Mouse (Mus musculus) CH12F3 (cell line): ENCODE data around the gene Ugt1a10.
"Not testable (repeated sequence)": the region's sequence is repeated elsewhere in the genome, so short reads cannot be mapped to it uniquely, and the experiment has no call there.

Source experiments
- in situ Hi-C: fragments of 300-500 bp; cut with MboI; formaldehyde crosslinking; loops from 2 replicates; pipeline ENCODE4 v1.14.3; 2020; ENCODE audit warnings: low sequenced_read_pairs

Ugt1a10 gene

DNA sequence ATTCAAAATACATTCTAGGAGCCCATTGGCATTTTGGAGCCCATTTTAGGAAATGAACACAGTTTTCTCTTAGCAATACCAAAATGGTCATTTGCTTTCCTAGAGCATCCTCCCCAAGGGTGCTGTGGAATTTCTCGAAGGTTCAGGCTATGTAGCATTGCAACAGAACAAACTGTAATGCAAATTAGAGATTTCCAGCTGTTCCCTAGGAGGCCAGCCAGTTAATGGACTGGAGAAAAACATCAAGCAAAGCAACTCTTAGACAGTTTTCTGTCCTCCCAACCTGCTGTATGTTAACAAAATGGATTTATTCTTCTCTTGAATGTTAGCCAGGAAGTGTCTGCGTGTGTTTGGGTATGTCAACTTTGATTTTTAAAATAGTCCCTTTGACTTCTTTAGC lies 81.5 kb downstream of the Ugt1a10 start:
- in situ Hi-C loops = loop anchor here (25.0 kb wide), 1 partner anchor 151 kb away; the partner anchor contains the start of genes Hjurp and Trpm8

DNA sequence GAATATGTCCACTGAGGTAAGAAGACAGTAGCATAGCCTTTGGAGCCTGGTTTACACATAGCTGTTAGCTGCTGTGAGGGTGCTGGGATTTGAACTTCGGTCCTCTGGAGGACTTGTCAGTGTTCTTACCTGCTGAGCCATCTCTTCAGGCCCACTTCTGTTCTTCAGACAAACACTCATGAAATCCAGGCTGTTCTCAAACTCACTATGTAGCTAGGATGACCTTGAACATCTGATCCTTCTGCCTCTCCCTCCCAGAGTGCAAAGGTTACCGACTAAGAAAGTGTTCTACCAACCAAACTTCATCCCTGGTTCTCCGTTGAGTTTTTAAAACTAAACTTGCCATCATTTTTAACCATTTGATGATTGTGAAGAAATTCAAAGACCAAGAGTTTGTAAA lies 82.1 kb downstream of the Ugt1a10 start:
- in situ Hi-C loops = loop anchor here (25.0 kb wide), 1 partner anchor 150 kb away; the partner anchor contains the start of genes Hjurp and Trpm8

DNA sequence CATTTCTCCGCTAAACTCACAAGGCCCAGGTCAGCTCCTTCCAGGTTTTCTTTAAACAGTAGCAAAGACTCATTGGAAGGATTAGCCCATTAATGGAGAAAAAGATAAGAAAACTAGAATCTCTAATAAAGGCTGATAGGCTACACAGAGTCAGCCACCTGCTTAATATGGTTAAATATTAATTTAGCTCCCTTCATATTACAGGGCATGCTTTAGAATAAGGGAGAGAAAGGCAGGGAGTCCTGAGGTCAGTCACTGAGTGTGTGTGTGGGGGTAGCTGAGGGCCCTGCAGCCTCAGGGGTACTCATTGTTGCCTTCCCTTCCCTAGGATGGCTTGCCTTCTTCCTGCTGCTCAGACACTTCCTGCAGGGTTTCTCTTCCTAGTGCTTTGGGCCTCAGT lies 83.0 kb downstream of the Ugt1a10 start:
- in situ Hi-C loops = loop anchor here (25.0 kb wide), 1 partner anchor 149 kb away; the partner anchor contains the start of genes Hjurp and Trpm8

DNA sequence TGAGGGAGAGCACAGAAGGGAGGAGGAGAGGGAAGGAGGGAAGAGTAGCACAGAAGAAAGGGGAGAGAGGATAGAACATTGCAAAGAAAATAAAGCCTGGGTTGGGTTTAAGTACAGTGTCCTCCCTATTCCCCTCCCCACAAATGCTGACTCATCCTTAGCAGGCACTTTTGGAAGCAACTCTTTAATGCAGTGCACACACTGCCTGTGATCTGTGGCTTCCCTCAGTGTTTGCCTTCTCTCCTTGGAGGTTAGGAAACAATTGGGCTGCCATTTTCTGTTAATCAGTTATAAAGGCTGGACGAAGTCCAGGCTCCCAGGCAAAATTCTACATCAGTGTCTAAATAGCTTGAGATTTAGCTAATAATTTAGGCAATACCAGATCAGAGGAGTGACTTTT lies 85.3 kb downstream of the Ugt1a10 start:
- in situ Hi-C loops = loop anchor here (25.0 kb wide), 1 partner anchor 147 kb away; the partner anchor contains the start of genes Hjurp and Trpm8

DNA sequence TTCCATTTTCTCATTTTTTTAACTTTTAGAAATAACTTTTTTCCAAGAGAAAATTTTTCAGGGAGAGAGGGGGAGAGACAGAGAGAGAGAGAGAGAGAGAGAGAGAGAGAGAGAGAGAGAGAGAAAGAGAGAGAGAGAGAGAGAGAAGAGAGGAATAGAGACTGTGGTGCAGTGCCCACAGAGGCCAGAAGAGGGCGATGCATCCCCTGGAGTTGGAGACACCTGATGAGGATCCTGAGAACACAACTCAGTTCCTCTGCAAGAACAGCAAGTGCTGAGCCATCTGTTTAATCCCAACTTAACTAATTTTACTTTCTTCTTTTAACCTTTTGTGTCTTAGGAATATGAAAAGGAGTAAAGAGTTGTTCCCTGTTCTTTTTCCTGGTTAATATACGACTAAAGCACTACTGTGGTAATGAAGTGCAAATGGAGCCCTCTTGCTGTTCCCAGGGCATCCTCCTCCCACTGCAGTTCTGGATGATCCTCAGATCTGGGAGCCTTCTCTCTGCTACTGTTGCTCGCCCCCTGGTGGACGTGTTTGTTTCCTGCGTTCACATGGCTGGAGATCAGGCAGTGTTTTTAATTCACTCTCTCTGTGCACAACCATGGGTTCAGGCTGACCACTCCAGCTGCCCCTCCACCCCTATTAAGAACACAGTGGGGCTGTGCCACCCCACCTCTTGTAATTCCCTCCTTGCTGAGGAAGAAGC lies 88.9 kb downstream of the Ugt1a10 start:
- in situ Hi-C loops = loop anchor here (25.0 kb wide), 1 partner anchor 143 kb away; the partner anchor contains the start of genes Hjurp and Trpm8

DNA sequence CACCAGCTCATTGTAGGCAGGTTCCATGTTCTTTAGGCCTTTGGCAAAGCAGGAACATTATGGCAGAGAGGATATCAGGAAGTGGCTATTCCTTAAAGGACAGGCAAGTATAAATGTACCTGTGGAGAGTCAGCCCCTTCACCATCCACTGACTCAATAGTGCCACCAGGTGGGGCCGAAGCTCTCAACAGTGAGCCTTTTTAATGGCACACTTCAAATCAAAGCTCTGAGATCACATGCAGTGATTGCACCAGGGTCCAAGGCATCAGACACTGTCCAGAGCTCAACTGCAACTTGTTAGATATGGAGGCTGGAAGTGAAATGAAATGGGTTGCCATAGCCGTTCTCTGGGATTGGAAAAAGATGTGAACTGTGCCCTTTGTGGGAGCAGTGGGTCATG lies 90.1 kb downstream of the Ugt1a10 start:
- in situ Hi-C loops = loop anchor here (25.0 kb wide), 1 partner anchor 142 kb away; the partner anchor contains the start of genes Hjurp and Trpm8

DNA sequence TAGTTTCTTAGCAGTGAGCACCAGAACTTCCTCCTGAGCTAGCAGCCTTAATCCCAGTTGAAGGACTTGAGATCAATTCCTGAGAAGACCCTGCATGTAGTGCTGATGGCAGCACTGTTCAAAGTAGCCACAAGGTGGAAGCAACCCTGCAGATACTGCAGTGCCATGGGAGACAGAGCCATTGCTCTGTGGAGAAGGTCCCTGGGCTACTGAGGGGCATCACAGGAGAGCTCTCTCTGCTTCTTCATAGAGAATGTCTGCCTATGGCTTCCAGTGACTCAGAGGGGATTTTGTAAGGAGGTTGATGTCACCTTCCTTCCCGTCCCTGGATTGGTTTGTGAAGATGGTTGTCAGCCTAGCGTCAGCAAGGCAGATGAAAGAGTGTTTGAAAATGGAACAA lies 94.9 kb downstream of the Ugt1a10 start:
- in situ Hi-C loops = not testable (repeated sequence)

DNA sequence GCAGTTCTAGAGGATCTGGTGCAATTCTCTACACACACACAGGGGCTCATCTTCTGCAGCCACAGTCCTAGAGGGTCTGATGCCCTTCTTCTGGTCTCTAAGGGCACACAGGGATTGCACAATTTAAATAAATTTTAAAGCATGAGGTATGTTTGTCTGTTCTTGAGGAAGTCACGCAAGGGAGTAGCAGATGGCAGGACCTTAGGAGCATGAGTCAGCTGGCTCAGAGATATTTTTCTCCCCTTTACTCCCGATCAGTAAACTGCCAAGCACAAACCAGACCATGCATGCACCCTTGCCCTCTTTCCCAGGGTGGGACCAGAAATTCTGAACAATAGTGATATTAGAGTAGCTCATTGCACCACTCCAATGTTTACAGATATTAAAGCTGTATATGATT lies 103.2 kb downstream of the Ugt1a10 start:
- in situ Hi-C loops = no loop called here

DNA sequence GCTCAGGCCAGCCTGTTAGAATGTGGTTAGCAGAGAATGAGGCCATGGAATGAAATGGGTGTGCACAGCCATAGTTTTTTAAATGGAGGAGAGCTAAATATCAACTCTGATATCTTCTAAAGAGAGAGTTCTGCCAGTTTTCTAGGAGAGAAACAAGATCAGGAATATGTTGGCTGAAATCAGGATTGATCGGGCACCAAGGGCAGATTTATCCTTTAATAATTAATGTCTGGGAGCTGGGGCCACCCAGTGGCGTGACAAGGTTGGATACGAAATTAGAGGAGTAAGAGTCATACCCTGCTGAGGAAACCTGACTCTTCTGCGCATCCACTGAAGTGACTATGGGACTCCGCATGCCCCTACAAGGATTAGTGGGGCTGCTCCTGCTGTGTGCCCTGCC lies 110.5 kb downstream of the Ugt1a10 start, which contains the start of gene Ugt1a5:
TSS of gene Ugt1a5 (plus strand) at position 302 of the 400 bp plus-strand sequence.
- in situ Hi-C loops = no loop called here

DNA sequence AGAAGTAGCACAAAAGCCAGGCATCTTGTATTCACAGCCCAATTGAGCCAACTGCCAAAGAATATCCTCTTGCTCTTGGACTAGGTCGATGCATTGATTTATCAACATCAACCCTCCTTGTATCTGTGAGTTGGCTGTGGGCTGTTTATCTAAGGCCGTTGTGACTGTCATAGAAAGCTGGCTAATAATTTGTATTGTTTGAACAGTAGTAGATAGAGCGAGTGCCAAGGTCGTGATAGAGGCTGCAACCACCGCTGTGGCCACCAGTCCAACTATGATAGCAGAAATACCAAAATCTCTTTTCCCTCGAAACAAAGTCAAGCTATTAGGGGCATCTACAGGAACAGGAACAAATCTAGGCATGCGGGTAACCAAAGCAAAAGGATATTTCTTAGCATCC lies 117.0 kb downstream of the Ugt1a10 start:
- in situ Hi-C loops = not testable (repeated sequence)

DNA sequence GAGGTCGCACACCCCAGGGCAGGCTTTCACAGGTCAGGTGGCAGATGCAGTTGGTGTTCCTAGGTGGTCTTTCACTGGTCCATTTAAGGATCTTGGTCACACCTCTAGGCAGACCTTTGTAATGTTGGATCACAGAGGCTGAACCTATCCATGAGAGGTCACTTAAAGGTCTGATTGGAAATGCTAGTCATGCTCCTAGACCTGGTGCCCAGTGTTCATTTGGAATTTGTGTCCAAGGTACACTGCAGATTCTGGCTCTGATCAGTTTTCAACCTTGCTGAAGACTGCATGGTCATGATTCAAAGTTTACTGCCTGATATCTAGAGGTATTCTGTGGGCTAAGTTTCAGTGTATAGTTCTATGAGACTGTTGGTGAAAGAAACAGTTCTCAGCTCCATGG lies 124.5 kb downstream of the Ugt1a10 start:
- in situ Hi-C loops = no loop called here

DNA sequence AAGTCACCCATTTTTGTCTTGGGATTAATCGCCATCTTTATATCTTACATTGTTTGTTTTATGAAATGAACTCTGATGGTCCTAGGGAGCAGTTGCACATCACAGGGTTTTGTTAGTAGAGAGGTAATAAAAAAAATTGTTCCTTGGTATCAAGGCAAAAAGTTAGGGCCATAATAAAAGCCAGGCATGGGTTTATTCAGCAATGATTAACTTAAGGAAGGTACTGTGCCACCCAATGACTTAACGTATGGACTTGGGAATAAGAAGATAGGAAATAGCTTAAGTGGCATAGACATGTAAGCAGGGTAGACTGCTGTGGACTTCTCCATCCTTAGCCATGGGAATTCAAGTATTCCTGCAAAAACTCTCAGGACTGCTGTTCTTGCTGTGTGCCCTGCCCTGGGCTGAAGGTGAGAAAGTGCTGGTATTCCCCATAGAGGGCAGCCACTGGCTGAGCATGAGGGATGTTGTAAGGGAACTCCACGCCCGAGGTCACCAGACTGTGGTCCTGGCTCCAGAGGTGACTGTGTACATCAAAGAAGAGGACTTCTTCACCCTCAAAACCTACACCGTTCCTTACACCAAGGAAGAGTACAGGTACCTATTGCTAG lies 131.2 kb downstream of the Ugt1a10 start:
- in situ Hi-C loops = no loop called here

DNA sequence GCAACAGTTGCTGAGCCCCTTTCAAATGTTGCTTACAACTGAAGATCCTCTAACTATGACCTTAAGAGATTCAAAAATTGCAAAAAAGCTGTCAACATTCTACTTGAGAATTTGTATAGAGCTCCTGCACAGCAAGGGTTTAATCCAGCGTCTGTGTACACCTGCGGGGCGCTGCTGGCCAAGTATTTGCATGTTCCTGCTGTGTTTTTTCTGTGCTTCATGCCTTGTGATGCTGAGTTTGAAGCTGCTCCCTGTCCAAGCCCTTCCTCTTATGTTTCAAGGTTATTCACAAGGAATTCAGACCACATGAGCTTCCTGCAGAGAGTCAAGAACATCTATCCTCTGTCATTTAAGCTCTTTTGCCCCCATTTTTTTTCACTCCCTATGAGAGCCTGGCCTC lies 136.9 kb downstream of the Ugt1a10 start:
- in situ Hi-C loops = no loop called here

DNA sequence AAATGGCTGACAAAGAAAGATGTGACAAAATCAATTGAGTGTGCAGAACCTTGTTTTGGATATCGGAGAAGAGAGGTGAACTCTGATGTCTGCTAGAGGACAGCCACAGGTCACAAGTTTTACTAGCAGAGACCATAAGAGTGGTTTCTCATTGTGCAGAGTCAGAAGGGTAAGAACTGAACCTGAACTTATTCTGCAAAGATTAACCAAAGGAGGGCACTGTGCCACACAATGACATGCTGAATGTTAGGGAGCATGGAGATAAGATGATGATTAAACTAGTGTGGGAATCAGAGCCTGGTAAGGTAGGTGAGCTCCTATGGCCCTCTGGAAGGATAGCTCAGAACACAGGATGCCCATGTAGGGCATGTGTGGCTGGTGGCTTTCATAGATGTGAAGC lies 140.5 kb downstream of the Ugt1a10 start:
- in situ Hi-C loops = no loop called here

DNA sequence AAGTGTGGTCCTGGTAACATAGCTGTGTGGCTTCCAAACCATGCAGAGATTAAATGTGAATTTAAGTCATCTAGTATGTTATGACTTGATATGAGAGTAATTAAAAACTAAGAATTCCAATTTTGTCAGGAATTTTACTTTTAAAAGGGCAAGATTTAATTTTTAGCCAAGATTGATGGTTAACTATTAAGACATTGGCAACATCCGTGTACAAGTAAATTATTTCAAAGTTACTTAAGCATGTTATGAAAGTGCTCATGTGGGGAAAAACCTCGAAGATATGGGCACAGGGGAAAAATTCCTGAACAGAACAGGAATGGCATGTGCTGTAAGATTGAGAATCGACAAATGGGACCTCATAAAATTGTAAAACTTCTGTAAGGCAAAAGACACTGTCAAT lies 142.3 kb downstream of the Ugt1a10 start:
- in situ Hi-C loops = no loop called here

DNA sequence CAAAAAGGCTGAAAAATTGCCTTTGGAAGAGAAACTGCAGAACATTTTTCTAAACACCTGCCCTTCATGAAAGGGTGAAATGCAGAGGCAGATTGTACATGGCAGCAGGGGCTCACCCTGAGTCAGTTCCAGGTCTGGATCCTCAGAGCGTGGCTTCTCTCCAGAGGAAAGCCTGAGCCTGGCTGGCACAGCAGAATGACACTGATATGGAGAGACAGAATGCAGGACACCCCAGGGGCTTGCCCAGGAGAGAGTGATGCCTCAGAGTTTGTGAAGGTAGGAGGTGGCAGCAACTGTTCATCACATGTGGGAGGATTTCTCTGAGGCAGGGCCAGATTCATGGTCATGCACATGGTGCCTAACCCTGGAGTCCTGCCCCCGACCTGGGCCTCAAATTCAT lies 144.8 kb downstream of the Ugt1a10 start:
- in situ Hi-C loops = no loop called here

DNA sequence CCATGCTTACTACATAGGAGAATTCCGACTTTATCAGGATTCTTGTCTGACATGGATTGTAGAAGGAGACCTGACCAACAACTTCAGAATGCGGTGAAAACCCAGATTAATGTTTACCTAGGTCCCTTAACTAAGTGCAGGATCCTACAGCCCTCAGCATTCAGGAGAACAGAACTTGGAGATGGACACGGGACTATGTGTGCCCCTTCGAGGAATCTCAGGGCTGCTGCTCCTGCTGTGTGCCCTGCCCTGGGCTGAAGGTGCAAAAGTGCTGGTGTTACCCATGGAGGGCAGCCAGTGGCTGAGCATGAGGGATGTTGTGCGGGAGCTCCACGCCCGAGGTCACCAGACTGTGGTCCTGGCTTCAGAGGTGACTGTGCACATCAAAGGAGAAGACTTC lies 145.3 kb downstream of the Ugt1a10 start, which contains the start of gene Ugt1a2:
TSS of gene Ugt1a2 (plus strand) at position 146 of the 400 bp plus-strand sequence.
- in situ Hi-C loops = no loop called here

DNA sequence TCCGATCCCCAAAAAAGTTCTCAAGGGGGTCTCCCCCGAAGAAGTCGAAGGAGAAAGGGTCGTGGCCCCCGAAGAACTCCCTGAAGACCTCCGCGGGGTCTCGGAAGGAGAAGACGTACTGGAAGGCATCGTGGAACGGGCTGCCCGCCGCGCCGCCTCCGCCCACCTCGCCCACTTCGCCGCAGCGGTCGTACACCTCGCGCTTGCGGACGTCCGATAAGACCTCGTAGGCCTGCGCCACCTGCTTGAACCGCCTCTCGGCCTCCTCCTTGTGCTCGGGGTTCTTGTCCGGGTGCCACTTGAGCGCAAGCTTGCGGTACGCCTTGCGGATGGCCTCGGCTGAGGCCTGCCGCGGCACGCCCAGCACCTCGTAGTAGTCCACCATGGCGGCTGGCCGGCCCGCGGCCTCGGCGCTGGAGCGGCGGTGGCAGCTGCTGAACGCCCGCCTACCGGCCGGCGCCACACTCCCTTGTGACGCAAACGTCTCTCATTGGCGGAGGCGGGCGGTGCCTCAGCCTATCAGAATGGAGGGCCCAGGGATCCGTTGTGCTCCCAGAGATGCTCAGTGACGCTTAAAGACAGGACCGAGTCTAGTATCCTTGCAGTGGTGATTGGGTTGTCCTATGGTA lies 150.2 kb downstream of the Ugt1a10 start, which contains the start of gene Dnajb3:
TSS of gene Dnajb3 (minus strand) at position 489 of the 629 bp plus-strand sequence.
- in situ Hi-C loops = no loop called here

DNA sequence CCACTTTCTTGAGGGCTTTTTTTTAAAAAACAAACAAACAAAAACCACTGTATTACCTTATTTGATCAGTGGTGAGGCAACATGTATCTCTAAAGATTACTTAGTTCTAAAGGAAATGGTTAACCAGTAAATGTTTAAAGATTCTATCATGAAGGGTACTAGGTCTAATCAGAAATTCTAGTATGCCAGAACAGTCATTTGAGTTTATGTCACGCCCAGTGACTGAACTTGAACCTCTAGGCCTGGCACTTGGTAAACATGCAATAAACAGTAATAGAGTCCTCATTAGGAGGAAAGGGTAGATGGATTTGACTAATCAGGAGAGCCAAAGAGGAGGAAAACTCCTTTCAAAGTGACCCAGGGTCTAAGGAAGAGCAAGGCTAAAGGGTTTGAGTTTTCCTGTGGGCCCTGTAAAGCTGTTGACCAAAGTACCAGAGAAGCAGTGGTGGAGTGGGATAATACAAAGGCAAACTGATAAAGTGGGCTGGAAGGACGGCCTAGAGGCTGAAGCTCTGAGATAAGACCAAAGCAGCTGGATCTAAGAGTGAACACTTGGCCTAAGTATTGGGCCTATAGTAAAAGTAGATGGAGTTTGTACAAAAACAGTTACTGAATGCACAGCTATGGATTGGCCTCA lies 151.8 kb downstream of the Ugt1a10 start:
- in situ Hi-C loops = no loop called here

DNA sequence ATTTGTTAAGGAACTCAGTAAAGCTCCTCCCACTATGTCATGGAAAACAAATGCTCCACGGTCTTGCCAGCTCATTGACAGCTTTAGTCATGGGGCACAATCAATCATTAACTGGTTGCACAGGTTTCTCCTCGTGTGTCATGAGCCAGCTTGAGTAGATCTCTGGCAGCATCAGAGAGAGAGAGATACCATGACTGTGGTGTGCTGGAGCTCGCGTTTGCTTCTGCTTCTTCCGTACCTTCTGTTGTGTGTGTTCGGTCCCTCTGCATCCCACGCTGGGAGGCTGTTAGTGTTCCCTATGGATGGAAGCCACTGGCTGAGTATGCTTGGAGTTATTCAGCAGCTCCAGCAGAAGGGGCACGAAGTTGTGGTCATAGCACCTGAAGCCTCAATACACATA lies 156.6 kb downstream of the Ugt1a10 start, which contains the start of gene Ugt1a1:
TSS of gene Ugt1a1 (plus strand) at position 148 of the 400 bp plus-strand sequence.
- in situ Hi-C loops = no loop called here
